Mouse (Mus musculus) lung, adult 18-20 months (tissue): Measurements from ENCODE around the gene Serpinb1b.
A peak's percentile ranks its signal among the peaks of the same experiment; 100 is the strongest.
"Not testable (repeated sequence)": the region's sequence is repeated elsewhere in the genome, so short reads cannot be mapped to it uniquely, and the experiment has no call there.

ENCODE experiments used
- DNase-seq, 2 experiments: peaks; one replicate each; pipeline ENCODE4 v3.0.0; 2022; ENCODE audit warnings: mixed read lengths in 2 of 2

Serpinb1b gene

GRCm38 (mm10) chr13:33078056-33078705, at the start of gene Serpinb1b:
TSS of gene Serpinb1b (plus strand) at chr13:33078575.
- peak in 1 of 2 experiments; percentile 29 for DNase-seq

GRCm38 (mm10) chr13:33029478-33029877, 48.9 kb upstream of the Serpinb1b start:
- not testable (repeated sequence) for DNase-seq

- no peak for DNase-seq
These were observed 48.1 kb upstream of the Serpinb1b start for GRCm38 (mm10) chr13:33030281-33030680.

- DNase-seq, result no peak
These were observed 42.9 kb upstream of the Serpinb1b start for GRCm38 (mm10) chr13:33035506-33035905.

GRCm38 (mm10) chr13:33043542-33043941, 34.8 kb upstream of the Serpinb1b start:
- no peak for DNase-seq

GRCm38 (mm10) chr13:33047234-33047633, 31.1 kb upstream of the Serpinb1b start:
- no peak for DNase-seq

GRCm38 (mm10) chr13:33048187-33048586, 30.2 kb upstream of the Serpinb1b start:
- no peak for DNase-seq

GRCm38 (mm10) chr13:33051697-33052096, 26.7 kb upstream of the Serpinb1b start:
- DNase-seq, result no peak

- DNase-seq, result no peak
These were observed 15.3 kb upstream of the Serpinb1b start for GRCm38 (mm10) chr13:33063048-33063447.

GRCm38 (mm10) chr13:33067387-33067977, 10.9 kb upstream of the Serpinb1b start:
- no peak for DNase-seq

GRCm38 (mm10) chr13:33068164-33068563, 10.2 kb upstream of the Serpinb1b start:
- no peak for DNase-seq

- no peak for DNase-seq
These were observed 6.6 kb upstream of the Serpinb1b start for GRCm38 (mm10) chr13:33071776-33072175.

- peak; percentile 55 to 69 for DNase-seq
These were observed 4.3 kb upstream of the Serpinb1b start for GRCm38 (mm10) chr13:33074029-33074428.

GRCm38 (mm10) chr13:33076247-33076646, 2.1 kb upstream of the Serpinb1b start:
- no peak for DNase-seq

GRCm38 (mm10) chr13:33077026-33077685, 1.2 kb upstream of the Serpinb1b start:
- peak; percentile 27 to 30 for DNase-seq

- no peak for DNase-seq
These were observed 1.0 kb downstream of the Serpinb1b start for GRCm38 (mm10) chr13:33079391-33079790.

- peak; percentile 35 to 45 for DNase-seq
These were observed 2.0 kb downstream of the Serpinb1b start for GRCm38 (mm10) chr13:33080356-33080755.

GRCm38 (mm10) chr13:33083834-33084233, 5.5 kb downstream of the Serpinb1b start:
- no peak for DNase-seq

GRCm38 (mm10) chr13:33084975-33085694, 6.8 kb downstream of the Serpinb1b start:
- no peak for DNase-seq

GRCm38 (mm10) chr13:33085695-33086432, 7.5 kb downstream of the Serpinb1b start:
- DNase-seq, result peak; percentile 23 to 58

GRCm38 (mm10) chr13:33089566-33089965, 11.2 kb downstream of the Serpinb1b start:
- no peak for DNase-seq

- no peak for DNase-seq
These were observed 12.2 kb downstream of the Serpinb1b start for GRCm38 (mm10) chr13:33090546-33090945.

- DNase-seq, result no peak
These were observed 12.9 kb downstream of the Serpinb1b start for GRCm38 (mm10) chr13:33091306-33091705.
